Mouse (Mus musculus) heart, adult 2 months (tissue): ENCODE data around the gene Gm49601. TPM values are rescaled to one million over a fixed set of nuclear protein-coding genes. Genes with fewer than 3 reads are reported as not detected.

Experiments used
- DNase-seq, 2 experiments: peaks; one replicate each; pipeline ENCODE4 v3.0.0; 2021
- H3K27ac ChIP-seq: fragments of 200-600 bp; 2 replicates; pipeline ENCODE4 v1.8.1; 2022
- H3K27me3 ChIP-seq: fragments of 200-500 bp; 2 replicates; pipeline ENCODE4 v1.6.1; 2012; ENCODE audit warnings: mild to moderate bottlenecking, low read length, inconsistent platforms, mixed read lengths; ENCODE audit not compliant: control insufficient read depth, insufficient read depth
- H3K36me3 ChIP-seq: fragments of 200-500 bp; 2 replicates; pipeline ENCODE4 v1.6.1; 2012; ENCODE audit warnings: low read length, inconsistent platforms; ENCODE audit not compliant: control insufficient read depth, insufficient read depth
- H3K4me1 ChIP-seq: fragments of 200-500 bp; 2 replicates; pipeline ENCODE4 v1.6.1; 2011; ENCODE audit warnings: low read length; ENCODE audit not compliant: control insufficient read depth, insufficient read depth
- H3K4me3 ChIP-seq: fragments of 200-600 bp; 2 replicates; pipeline ENCODE4 v1.8.1; 2022
- H3K79me2 ChIP-seq: fragments of 200-500 bp; replicated peaks from 2 replicates; pipeline ENCODE4 v1.6.1; 2012; ENCODE audit warnings: mild to moderate bottlenecking, inconsistent platforms, low read length, moderate library complexity, mixed read lengths; ENCODE audit not compliant: control insufficient read depth, insufficient read depth
- H3K9ac ChIP-seq: fragments of 200-500 bp; 2 replicates; pipeline ENCODE4 v1.6.1; 2012; ENCODE audit warnings: low read depth, mild to moderate bottlenecking, control low read depth, inconsistent platforms, low read length, mixed read lengths
- CTCF ChIP-seq: fragments of 200-600 bp; IDR thresholded peaks from 2 replicates; pipeline ENCODE4 v1.8.1; 2022; ENCODE audit warnings: antibody characterized with exemption, mild to moderate bottlenecking, moderate library complexity
- EP300 ChIP-seq: fragments of 200-500 bp; IDR thresholded peaks from 2 replicates; pipeline ENCODE4 v1.6.1; 2011; ENCODE audit warnings: low read depth, low read length, control low read depth; ENCODE audit not compliant: insufficient read depth
- POLR2A ChIP-seq: fragments of 200-500 bp; IDR thresholded peaks from 2 replicates; pipeline ENCODE4 v1.6.1; 2011; ENCODE audit warnings: mild to moderate bottlenecking, low read depth, low read length, control low read depth; ENCODE audit not compliant: insufficient read depth
- WGBS: fragments of 180-500 bp; shearing (Covaris S2); methylation state at CpG from one replicate; pipeline ENCODE4 v1.1.7; 2018; 5-methylcytosine and 5-hydroxymethylcytosine counted together
- intact Hi-C: fragments of 180-260 bp; cut with DNase I; formaldehyde crosslinking; loops from one replicate; pipeline ENCODE4 v1.15.1; 2025
- polyA plus RNA-seq: library from polyadenylated mRNA; depleted of rRNA; stranded (reverse); fragments of >200 nt; gene quantifications from 2 replicates; pipeline ENCODE4 v1.2.3, GENCODE M21; 2012
- total RNA-seq, 2 experiments: library from RNA; stranded (reverse); gene quantifications; 2 replicates each; pipeline ENCODE4 v1.2.3; 2021

Gm49601 gene
- total and polyA plus RNA-seq, 3 experiments = 1.1 to 3.1 (median 1.1) TPM

DNA sequence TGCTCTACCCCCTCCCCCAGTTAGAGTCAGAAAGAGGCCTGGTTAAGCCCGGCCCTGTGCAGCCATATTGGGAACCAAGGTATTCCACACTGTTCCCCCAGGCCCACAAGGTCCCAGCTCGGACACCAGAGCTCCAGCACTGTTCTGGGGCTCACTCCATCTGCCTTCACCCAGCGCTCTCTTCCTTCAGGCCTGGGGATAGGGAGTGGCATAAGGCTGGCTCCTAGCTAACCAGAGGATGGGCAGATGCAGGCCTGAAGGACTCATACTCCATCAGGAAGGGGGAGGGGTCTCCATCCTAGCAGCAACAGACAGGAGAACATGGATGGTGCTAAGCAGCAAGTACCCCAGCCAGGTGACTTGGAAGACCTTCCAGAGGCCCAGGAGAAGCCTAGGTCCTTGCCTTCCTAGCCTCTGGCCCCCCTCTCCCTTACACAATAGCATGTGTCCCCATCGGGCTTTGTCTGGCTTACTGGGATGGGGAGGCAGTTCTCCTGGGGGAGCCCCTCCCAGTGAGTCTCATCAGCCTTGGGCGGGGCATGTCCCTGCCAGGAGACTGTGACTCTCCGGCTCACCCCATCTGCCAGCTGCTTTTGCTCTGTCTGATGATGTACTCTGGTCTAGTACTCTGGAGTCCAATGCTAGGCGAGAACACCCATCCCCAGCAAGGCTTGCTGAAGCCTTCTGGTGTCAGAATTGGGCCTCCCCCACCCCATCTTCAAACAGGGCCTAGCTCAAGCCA is 2.1 kb upstream of the Gm49601 start:
- Histone ChIP-seq H3K27ac (no peak overlapping the region), H3K36me3 (no peaks in the 10 kb centered on the region), H3K4me3 (peak overlapping the region; percentile 66; the same call in 1 of the 2 replicates), H3K27me3 (peaks cover 2% of the 10 kb centered on the region; the same call in 1 of the 2 replicates), H3K9ac (peak overlapping the region; percentile 9; the same call in 1 of the 2 replicates), H3K4me1 (no peaks in the 10 kb centered on the region), H3K79me2 (no peaks in the 10 kb centered on the region)
- TF ChIP-seq CTCF = no peak
- no peak for TF ChIP-seq POLR2A
- TF ChIP-seq EP300 = no peak
- peak; percentile 30 to 33 for DNase-seq
- WGBS = 76% methylated on average over 7 of the region's 7 CpGs
- intact Hi-C loops = loop anchor here (5.0 kb wide), 3 partner anchors 169 to 229 kb away; partner anchors contain the start of genes Cdc45 and Ufd1

DNA sequence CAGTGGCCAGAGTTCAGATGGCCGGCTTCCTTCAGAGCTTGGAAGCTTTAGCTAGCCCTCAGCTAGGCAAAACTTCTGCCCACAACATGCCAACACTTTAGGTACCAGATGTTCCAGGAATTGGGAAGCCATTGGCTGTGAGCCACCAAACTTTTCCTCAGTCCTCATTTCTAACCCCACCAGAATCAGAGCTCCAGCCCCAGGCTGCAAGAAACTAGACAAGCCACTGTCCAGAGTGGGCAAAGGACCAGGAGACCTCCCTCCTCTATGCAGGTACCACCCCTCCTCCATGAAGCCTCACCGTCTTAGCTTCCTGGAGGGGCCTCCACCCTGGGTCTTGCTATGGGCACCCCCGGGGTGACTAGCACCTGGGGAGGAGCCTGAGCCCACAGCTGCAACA is 936 bp upstream of the Gm49601 start:
- Histone ChIP-seq H3K9ac (no peak overlapping the region), H3K79me2 (no peaks in the 10 kb centered on the region), H3K4me1 (no peaks in the 10 kb centered on the region), H3K27me3 (peaks cover 2% of the 10 kb centered on the region; the same call in 1 of the 2 replicates), H3K36me3 (no peaks in the 10 kb centered on the region), H3K4me3 (no peak overlapping the region), H3K27ac (no peak overlapping the region)
- no peak for DNase-seq
- intact Hi-C loops = loop anchor here (2.0 to 5.0 kb wide), 4 partner anchors 52 to 230 kb away; partner anchors contain the start of genes Cdc45 and Ufd1
- TF ChIP-seq EP300 (no peak), CTCF (no peak), POLR2A (no peak)
- WGBS = 50% methylated on average over 3 of the region's 3 CpGs

DNA sequence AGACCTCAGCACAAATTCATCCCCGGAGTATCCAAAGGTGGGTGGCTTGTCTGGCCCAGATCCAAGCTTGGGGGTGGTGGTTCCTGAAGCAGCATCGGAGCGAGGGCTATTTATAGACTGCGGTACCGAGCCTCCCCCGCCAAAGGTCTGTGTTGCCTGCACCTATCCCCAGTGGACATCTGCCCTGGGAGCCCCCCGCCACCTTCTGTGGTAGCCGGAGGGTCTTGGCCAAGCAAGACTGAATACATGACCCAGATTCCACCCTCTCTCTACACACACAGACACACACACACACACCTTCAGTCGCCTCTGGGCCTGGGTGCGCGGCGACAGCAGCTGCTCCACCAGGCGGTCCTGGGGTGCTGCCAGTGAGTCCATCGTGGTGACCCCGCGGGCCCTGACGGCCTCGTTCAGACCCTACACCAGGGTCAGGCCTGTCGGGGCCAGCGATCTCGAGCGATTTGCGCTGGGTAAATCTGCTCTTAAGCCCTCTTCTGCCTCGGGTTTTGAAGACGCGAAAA is 376 bp downstream of the Gm49601 start:
- Histone ChIP-seq H3K4me3 (peak overlapping the region; percentile 55), H3K79me2 (no peaks in the 10 kb centered on the region), H3K9ac (peak overlapping the region; percentile 37; the same call in 1 of the 2 replicates), H3K4me1 (no peaks in the 10 kb centered on the region; the same call in 1 of the 2 replicates), H3K27ac (peak overlapping the region; percentile 17; the same call in 1 of the 2 replicates), H3K27me3 (peaks cover 2% of the 10 kb centered on the region; the same call in 1 of the 2 replicates), H3K36me3 (no peaks in the 10 kb centered on the region)
- 15% methylated on average over 26 of the region's 26 CpGs for WGBS
- no peak for TF ChIP-seq CTCF
- no peak for TF ChIP-seq POLR2A
- TF ChIP-seq EP300 = no peak
- intact Hi-C loops = loop anchor here (2.0 to 5.0 kb wide), 4 partner anchors 53 to 231 kb away; partner anchors contain the start of genes Cdc45 and Ufd1
- DNase-seq = no peak

DNA sequence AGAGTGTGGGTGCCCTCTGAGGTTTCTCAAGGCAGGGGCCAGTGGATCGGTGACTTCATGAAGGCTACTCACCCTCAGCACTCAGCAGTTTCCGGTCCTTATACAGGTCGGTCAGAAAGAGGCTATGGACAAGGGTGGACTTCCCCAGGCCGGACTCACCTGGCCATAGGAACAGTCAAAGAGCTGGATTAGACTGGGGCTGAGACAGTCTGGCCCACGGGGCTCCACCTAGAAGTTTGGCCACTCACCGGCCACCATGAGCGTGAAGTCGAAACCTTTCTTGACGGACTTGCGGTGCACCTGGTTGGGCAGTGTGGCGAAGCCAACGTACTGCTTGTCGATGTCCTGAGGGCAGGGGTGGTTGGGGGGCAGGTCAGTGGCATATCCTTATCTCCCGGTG is 1.1 kb downstream of the Gm49601 start:
- 64% methylated on average over 14 of the region's 14 CpGs for WGBS
- Histone ChIP-seq H3K4me3 (no peak overlapping the region), H3K9ac (no peak overlapping the region), H3K27ac (no peak overlapping the region), H3K27me3 (peaks cover 4% of the 10 kb centered on the region; the same call in 1 of the 2 replicates), H3K4me1 (no peaks in the 10 kb centered on the region; the same call in 1 of the 2 replicates), H3K36me3 (no peaks in the 10 kb centered on the region), H3K79me2 (no peaks in the 10 kb centered on the region)
- no peak for DNase-seq
- no peak for TF ChIP-seq CTCF
- TF ChIP-seq POLR2A = no peak
- no peak for TF ChIP-seq EP300
- intact Hi-C loops = loop anchor here (5.0 kb wide), 3 partner anchors 172 to 232 kb away; partner anchors contain the start of genes Cdc45 and Ufd1

- no peak overlapping the region for H3K27ac ChIP-seq
- TF ChIP-seq EP300 (no peak), CTCF (no peak), POLR2A (no peak)
- no peaks in the 10 kb centered on the region for H3K36me3 ChIP-seq
- no peaks in the 10 kb centered on the region; the same call in 1 of the 2 replicates for H3K4me1 ChIP-seq
- H3K79me2 ChIP-seq = no peaks in the 10 kb centered on the region
- intact Hi-C loops = loop anchor here (5.0 kb wide), 3 partner anchors 173 to 233 kb away; partner anchors contain the start of genes Cdc45 and Ufd1
- DNase-seq = no peak
- H3K9ac ChIP-seq = no peak overlapping the region
- H3K4me3 ChIP-seq = no peak overlapping the region
- WGBS = 36% methylated on average over 15 of the region's 15 CpGs
- H3K27me3 ChIP-seq = peaks cover 4% of the 10 kb centered on the region; the same call in 1 of the 2 replicates
Measured at GRCm38 (mm10) chr16:18624641-18625040, 1.6 kb downstream of the Gm49601 start.
